Mouse (Mus musculus) kidney, adult 11 months (tissue): ENCODE results near the gene A430005L14Rik.

ENCODE experiments used
- DNase-seq: peaks from one replicate; pipeline ENCODE4 v3.0.0; 2022

Gene A430005L14Rik

GRCm38 (mm10) chr4:153975292-153975662 lies 18.2 kb downstream of the A430005L14Rik start:
- no peak for DNase-seq

DNA sequence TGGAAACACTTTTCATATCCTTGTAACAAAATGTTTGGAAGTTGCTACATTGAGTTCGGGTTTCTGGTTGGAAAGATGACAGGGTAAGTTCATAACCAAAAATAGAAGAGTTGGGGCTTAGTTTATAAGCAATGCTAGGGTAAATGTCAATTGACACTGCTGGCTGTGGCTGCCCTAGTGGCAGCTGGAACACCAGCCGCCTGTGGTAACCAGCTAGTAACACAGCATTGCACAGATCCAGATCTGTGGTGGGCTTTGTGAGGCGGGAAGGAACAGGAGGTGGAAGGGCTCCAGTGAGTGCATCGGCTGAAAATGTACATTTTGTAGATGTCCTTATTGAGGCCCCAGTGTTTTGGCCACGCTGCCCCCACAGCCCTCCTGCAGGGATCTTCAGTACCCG lies 18.7 kb downstream of the A430005L14Rik start:
- no peak for DNase-seq

- no peak for DNase-seq
Measured at GRCm38 (mm10) chr4:153979243-153979642, 22.2 kb downstream of the A430005L14Rik start.

DNA sequence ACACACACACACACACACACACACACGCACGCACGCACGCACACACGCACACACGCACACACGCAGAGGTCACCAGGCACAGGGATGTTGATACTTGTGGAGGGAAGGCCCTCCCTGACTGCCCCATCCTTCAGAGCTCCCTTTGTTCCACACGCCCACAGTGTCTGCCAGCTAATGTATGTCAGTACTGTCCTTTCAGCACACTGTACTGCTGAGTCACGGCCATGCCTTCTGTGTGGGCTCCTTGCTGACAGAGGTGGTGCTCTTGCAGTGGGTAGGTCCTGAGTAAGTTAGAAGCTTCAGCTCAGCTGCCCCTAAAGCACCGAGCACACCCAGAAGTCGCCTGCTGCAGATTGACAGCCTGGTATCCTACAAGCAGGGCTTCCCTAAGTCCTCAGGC lies 23.4 kb downstream of the A430005L14Rik start:
- no peak for DNase-seq

DNA sequence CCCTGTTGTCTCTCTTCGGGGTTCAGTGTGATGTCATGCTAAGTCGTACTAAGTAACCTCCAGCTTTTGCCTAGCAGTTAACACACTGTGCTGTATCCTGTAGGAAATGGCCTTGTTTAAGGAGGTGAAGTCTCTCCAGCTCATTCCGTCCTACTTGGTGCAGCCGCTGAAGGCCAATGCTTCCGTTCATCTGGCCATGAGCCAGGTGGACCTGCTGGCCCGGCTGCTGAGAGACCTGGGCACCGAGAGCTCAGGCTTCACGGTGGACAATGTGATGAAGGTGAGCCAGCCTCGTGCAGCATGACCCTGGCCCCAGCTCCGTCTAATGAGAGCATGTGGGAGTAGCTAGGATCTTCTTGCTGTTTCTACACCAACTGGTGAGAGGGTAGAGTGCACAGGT lies 35.7 kb downstream of the A430005L14Rik start:
- DNase-seq, result no peak

DNA sequence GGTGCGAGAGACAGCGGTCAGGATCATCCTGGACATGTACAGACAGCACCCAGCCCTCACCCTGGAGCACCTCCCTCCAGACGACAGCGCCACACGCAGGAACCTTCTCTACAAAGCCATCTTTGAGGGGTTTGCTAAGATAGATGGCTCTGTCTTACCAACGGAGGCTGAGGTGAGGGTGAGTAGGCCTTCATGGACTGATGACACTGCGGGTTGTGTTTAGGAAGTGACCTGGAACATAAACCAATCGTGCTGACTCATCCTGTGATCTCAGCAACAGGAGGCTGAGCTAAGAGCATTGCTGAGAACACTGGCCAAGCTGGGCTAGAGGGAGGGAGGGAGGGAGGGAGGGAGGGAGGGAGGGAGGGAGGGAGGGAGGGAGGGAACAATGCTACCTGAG lies 36.5 kb downstream of the A430005L14Rik start:
- DNase-seq, result no peak

DNA sequence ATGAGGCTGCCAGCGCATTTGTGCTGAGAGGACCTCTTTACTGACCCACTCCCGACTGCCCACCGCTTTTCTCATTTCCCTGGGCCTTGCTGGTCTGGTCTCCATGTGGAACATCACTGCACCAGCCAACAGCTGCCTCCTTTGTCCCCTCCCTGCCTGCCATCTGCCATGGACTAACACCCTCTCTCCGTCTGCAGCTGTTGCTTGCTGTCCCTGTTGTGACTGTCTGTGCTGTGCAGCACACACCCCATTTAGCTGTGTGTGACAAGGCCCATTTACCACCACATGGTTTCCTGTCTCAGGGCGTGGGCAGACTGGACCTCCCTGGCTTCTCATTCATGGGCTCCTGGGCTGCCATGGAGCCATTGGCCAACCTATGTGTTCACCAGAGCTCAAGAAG lies 48.5 kb downstream of the A430005L14Rik start:
- DNase-seq, result no peak

DNA sequence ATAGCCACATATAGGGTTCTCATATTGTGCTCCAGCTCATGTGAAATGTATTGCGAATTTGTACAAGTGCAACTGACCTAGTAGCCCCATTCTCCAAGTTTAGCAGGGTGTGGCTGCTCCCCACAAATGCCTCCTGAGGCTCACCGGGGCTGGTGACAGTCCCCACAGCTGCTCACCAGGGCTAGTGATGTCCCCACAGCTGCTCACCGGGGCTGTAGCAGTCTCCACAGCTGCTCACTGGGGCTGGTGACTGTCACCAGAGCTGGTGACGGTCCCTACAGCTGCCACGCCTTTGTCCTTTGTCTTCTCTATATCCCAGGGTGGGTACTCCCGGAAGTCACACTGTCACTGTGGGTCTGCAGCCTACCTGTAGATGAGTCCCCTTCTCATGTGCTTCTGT lies 49.2 kb downstream of the A430005L14Rik start:
- DNase-seq, result no peak

GRCm38 (mm10) chr4:154007759-154008158 lies 50.7 kb downstream of the A430005L14Rik start:
- no peak for DNase-seq

- DNase-seq, result no peak
Measured at GRCm38 (mm10) chr4:154010907-154011645, 54.0 kb downstream of the A430005L14Rik start.
